In the genomic region with DNA sequence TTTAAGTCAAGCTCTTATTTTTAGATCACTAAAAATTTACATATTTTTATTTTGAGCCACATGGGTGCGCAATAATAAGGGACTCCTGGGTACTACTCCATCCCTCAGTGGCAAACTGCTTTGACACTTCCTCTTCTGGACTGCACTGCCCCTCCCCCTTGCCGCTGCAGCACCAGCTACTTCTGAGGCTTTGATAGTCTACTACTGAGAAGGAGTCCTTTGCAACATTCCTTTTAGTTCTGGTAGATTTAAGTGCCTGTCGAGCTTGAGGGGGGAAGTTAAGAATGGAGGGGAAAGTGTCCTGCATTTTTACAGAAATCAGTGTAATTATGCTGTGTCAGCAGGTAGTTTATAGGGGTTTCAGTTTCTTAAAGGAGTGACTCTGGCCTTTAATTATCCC, we compare ENCODE assay signal across 9 mouse cellular contexts.
DNase-seq lines count a peak whose midpoint lies in the region; ATAC-seq and TF ChIP-seq lines count a peak whose summit lies in the region.
"Had no signal": no experiment of that assay in that cellular context is flagged by ENCODE, and none has a peak within 500 bp of the region (broad histone marks: within the 10 kb centered on the region; RNA-seq: fewer than 3 reads in every experiment).

No protein-coding gene starts in this region.

- H3K4me2 ChIP-seq in heart, postnatal 0 days (ENCODE audit: low read depth, low read length): no peak overlapping the region
- no peak overlapping the region for H3K4me2 ChIP-seq in forebrain, embryonic 14.5 days (ENCODE audit: low read length)
- H3K4me2 ChIP-seq: liver, embryonic 13.5 days had no signal

- no peaks in the 10 kb centered on the region for H3K36me3 ChIP-seq in heart, postnatal 0 days (replicated peaks; ENCODE audit: control insufficient read depth, insufficient read depth, low read length)
- H3K36me3 ChIP-seq in forebrain, embryonic 14.5 days (ENCODE audit: control insufficient read depth, insufficient read depth, low read length): no peaks in the 10 kb centered on the region
- no peaks in the 10 kb centered on the region for H3K36me3 ChIP-seq in megakaryocyte, embryonic 14.5 days (replicated peaks; ENCODE audit: low read length)
- H3K36me3 ChIP-seq: liver, embryonic 13.5 days had no signal

- intact Hi-C loops in gastrocnemius, postnatal 36 days (cut with DNase I): no loop called here

- no peak overlapping the region for H3K27ac ChIP-seq in heart, postnatal 0 days (ENCODE audit: low read depth)
- H3K27ac ChIP-seq in forebrain, embryonic 14.5 days (ENCODE audit: low read depth, low read length): no peak overlapping the region
- H3K27ac ChIP-seq: liver, embryonic 13.5 days had no signal

- TF ChIP-seq EP300 in heart, postnatal 0 days (IDR thresholded peaks at IDR 0.05; ENCODE audit: low read depth): no peak

- no peaks in the 10 kb centered on the region for H3K27me3 ChIP-seq in heart, postnatal 0 days (ENCODE audit: control insufficient read depth, insufficient read depth, low read length)
- no peaks in the 10 kb centered on the region for H3K27me3 ChIP-seq in forebrain, embryonic 14.5 days (replicated peaks; ENCODE audit: control insufficient read depth, insufficient read depth, low read length)
- no peaks in the 10 kb centered on the region for H3K27me3 ChIP-seq in megakaryocyte, embryonic 14.5 days (replicated peaks)
- H3K27me3 ChIP-seq: liver, embryonic 13.5 days had no signal

- H3K9me3 ChIP-seq in heart, postnatal 0 days (replicated peaks; ENCODE audit: control insufficient read depth, low read length): no peaks in the 10 kb centered on the region
- no peaks in the 10 kb centered on the region for H3K9me3 ChIP-seq in forebrain, embryonic 14.5 days (replicated peaks; ENCODE audit: control insufficient read depth, low read length)
- no peaks in the 10 kb centered on the region for H3K9me3 ChIP-seq in megakaryocyte, embryonic 14.5 days
- H3K9me3 ChIP-seq: liver, embryonic 13.5 days had no signal

- 18% methylated on average over 3 of the region's 3 CpGs for WGBS in heart, postnatal 0 days
- 23% methylated on average over 3 of the region's 3 CpGs for WGBS in forebrain, embryonic 14.5 days

- ATAC-seq in heart, postnatal 0 days (ENCODE audit: insufficient read depth, low read depth): peak; percentile 11; the same call in 1 of the 2 replicates
- peak; percentile 73; the same call in 1 of the 2 replicates for ATAC-seq in forebrain, embryonic 14.5 days

- no peak overlapping the region for H3K9ac ChIP-seq in heart, postnatal 0 days (replicated peaks; ENCODE audit: low read depth, low read length)
- H3K9ac ChIP-seq in forebrain, embryonic 14.5 days (ENCODE audit: low read length): no peak overlapping the region
- H3K9ac ChIP-seq: liver, embryonic 13.5 days had no signal

- peaks cover 11% of the 10 kb centered on the region; the same call in 1 of the 2 replicates for H3K4me1 ChIP-seq in heart, postnatal 0 days (ENCODE audit: control insufficient read depth, insufficient read depth)
- H3K4me1 ChIP-seq in forebrain, embryonic 14.5 days (ENCODE audit: control insufficient read depth, insufficient read depth, low read length): no peaks in the 10 kb centered on the region
- H3K4me1 ChIP-seq in megakaryocyte, embryonic 14.5 days: peaks cover 95% of the 10 kb centered on the region

- no peak overlapping the region for H3K4me3 ChIP-seq in heart, postnatal 0 days (ENCODE audit: low read depth, low read length)
- no peak overlapping the region for H3K4me3 ChIP-seq in forebrain, embryonic 14.5 days (ENCODE audit: low read depth, low read length)
- peak overlapping the region; percentile 86 for H3K4me3 ChIP-seq in megakaryocyte, embryonic 14.5 days (replicated peaks)
- H3K4me3 ChIP-seq: liver, embryonic 13.5 days had no signal

- no peak for DNase-seq in heart, postnatal 0 days (ENCODE audit: low spot score)
- no peak for DNase-seq in heart, adult 11 months
- peak; percentile 44 for DNase-seq in CD4-positive helper T cell, adult 2 months (ENCODE audit: low read depth, low spot score)
- peak; percentile 5 for DNase-seq in forebrain, embryonic 14.5 days (ENCODE audit: low spot score)
- no peak for DNase-seq in cerebellum, adult 9-11 months
- no peak for DNase-seq in gastrocnemius, postnatal 36 days
- DNase-seq in right cerebral cortex, adult 2 months (ENCODE audit: low spot score in 2 of 2): no peak
- DNase-seq: liver, embryonic 13.5 days had no signal

- TF ChIP-seq CTCF in heart, postnatal 0 days (IDR thresholded peaks at IDR 0.05; ENCODE audit: low read depth): no peak

Comparison
In these comparisons a context has a peak if more than half of its experiments do, and no peak if none do; other contexts are left out.
1. DNase-seq: peak in CD4-positive helper T cell, adult 2 months (single experiment) and forebrain, embryonic 14.5 days (single experiment); none in heart, postnatal 0 days (single experiment), heart, adult 11 months (single experiment), cerebellum, adult 9-11 months (single experiment), gastrocnemius, postnatal 36 days (0 of 2) and right cerebral cortex, adult 2 months (0 of 2).